Mouse (Mus musculus) limb, embryonic 14.5 days (tissue): ENCODE measurements around the gene Krtap3-1. TPM values are rescaled to one million over a fixed set of nuclear protein-coding genes. Genes with fewer than 3 reads are reported as not detected.
"Not testable (repeated sequence)": the region's sequence is repeated elsewhere in the genome, so short reads cannot be mapped to it uniquely, and the experiment has no call there.

Experiments used
- ATAC-seq: fragments of 200-750 bp; cut with Nextera tagmentation; 2 replicates; pipeline ENCODE4 v1.8.0; 2017; ENCODE audit warnings: low read depth, moderate number of reproducible peaks, moderate TSS enrichment; ENCODE audit not compliant: low FRiP score
- DNase-seq: peaks from one replicate; pipeline ENCODE4 v3.0.0-alpha.2; 2015; ENCODE audit warnings: low spot score
- H3K27ac ChIP-seq: fragments of 300-500 bp; sonication (generic); replicated peaks from 2 replicates; pipeline ENCODE4 v1.5.1; 2014; ENCODE audit warnings: low read depth, mild to moderate bottlenecking, low read length, moderate library complexity, mixed read lengths
- H3K27me3 ChIP-seq: fragments of 300-500 bp; sonication (generic); 2 replicates; pipeline ENCODE4 v1.6.1; 2014; ENCODE audit warnings: low read length, mixed read lengths; ENCODE audit not compliant: control insufficient read depth, insufficient read depth
- H3K36me3 ChIP-seq: fragments of 300-500 bp; sonication (generic); 2 replicates; pipeline ENCODE4 v1.6.1; 2014; ENCODE audit warnings: mild to moderate bottlenecking, low read length, moderate library complexity, mixed read lengths; ENCODE audit not compliant: control insufficient read depth, insufficient read depth
- H3K4me1 ChIP-seq: fragments of 300-500 bp; sonication (generic); 2 replicates; pipeline ENCODE4 v1.6.1; 2014; ENCODE audit warnings: antibody characterized with exemption, low read length, mixed read lengths; ENCODE audit not compliant: control insufficient read depth, insufficient read depth
- H3K4me2 ChIP-seq: fragments of 300-500 bp; sonication (generic); replicated peaks from 2 replicates; pipeline ENCODE4 v1.6.1; 2014; ENCODE audit warnings: low read depth, mild to moderate bottlenecking, low read length, moderate library complexity; ENCODE audit not compliant: severe bottlenecking
- H3K4me3 ChIP-seq: fragments of 300-500 bp; sonication (generic); replicated peaks from 2 replicates; pipeline ENCODE4 v1.5.1; 2014; ENCODE audit warnings: low read length
- H3K9ac ChIP-seq: fragments of 300-500 bp; sonication (generic); 2 replicates; pipeline ENCODE4 v1.6.1; 2014; ENCODE audit warnings: mild to moderate bottlenecking, low read depth, low read length, moderate library complexity; ENCODE audit not compliant: severe bottlenecking
- H3K9me3 ChIP-seq: fragments of 300-500 bp; sonication (generic); 2 replicates; pipeline ENCODE4 v1.6.1; 2016; ENCODE audit warnings: low read length; ENCODE audit not compliant: control insufficient read depth
- POLR2A ChIP-seq: fragments of 200-500 bp; IDR thresholded peaks from 2 replicates; pipeline ENCODE4 v1.8.0; 2012; ENCODE audit warnings: inconsistent platforms, mild to moderate bottlenecking, moderate library complexity, borderline replicate concordance; ENCODE audit not compliant: insufficient read depth, insufficient read length; ENCODE audit errors: extremely low read depth
- WGBS: fragments of 180-500 bp; shearing (Covaris S2); extraction: QIAGEN DNeasy Blood & Tissue Kit; methylation state at CpG from one replicate; pipeline ENCODE4 v1.1.7; 2014; 5-methylcytosine and 5-hydroxymethylcytosine counted together
- polyA plus RNA-seq, 2 experiments: library from polyadenylated mRNA; depleted of rRNA in 1 of 2; stranded (reverse) in 1 of 2; unstranded in 1 of 2; fragments of >200 nt; fragmentation: Nextera tagmentation in 1 of 2; extraction: Ambion mirVana in 1 of 2; gene quantifications; 2 replicates each; pipeline versions ENCODE4 v1.2.1 to v1.2.3; 2012 to 2014

Krtap3-1 gene
- polyA plus RNA-seq (2012; rRNA removed) (not detected in 2 replicates), polyA plus RNA-seq (2014; fragmentation: Nextera tagmentation; extraction: Ambion mirVana) (not detected in 2 replicates)

DNA sequence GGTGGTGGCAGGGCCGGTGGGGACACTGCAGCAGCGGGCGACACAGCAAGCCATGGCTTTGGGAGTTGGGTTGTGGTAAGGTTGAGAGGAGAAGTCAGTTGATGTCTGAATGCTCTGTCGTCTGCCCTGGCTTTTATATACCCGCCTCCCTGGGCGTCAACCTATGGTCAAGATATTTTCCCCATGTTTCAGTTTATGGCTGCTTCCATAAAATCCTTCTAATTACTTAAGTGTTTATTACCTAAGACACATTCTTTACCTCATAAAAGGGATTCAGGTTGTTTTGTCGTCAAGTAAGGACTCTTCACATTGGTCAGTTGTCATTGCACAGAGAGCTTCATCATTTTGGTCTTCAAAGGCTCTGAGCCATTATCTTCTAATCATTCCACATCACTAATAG, at the start of gene Krtap3-1:
Krtap3-1 (minus strand) TSS at position 101 of the 400 bp plus-strand sequence.
- no peak for TF ChIP-seq POLR2A
- Histone ChIP-seq H3K4me3 (no peak within 1 kb of the TSS), H3K9ac (no peak within 1 kb of the TSS), H3K36me3 (no peaks in the 10 kb centered on the region), H3K27ac (no peak within 1 kb of the TSS), H3K9me3 (no peaks in the 10 kb centered on the region), H3K27me3 (no peaks in the 10 kb centered on the region), H3K4me2 (no peak within 1 kb of the TSS), H3K4me1 (no peaks in the 10 kb centered on the region)
- WGBS: 62% methylated on average over 7 of the region's 7 CpGs
- ATAC-seq (no peak), DNase-seq (no peak)

DNA sequence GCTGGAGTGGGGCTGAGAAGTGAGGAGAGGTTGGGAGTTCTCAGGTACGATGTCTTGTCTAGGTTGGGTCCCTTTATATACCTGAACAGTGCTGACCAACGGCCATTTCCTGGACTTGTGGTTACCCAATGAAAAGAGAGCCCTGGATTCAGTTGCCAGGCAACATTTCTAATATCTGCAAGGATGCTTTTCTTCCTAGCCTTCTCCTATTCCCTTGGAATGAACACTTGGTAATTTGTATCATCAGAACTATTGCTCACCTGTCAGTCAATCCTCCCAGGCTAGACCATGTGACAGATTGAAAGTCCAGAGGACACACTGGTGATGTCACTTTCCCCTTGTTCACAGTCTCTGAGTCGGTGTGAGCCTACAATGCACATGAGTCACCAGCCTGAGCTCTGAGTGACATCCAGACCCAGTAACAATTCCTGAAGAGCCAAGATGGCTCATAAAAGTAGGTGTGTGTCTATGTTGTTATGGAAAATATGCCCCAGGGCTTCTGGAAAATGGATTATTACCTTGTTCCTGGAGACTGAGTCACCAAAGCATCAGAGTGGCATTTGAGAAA, 48.5 kb upstream of the Krtap3-1 start, which contains the start of gene Krtap2-4:
Krtap2-4 (minus strand) TSS at position 51 of the 568 bp plus-strand sequence.
- no peak within 1 kb of the TSS for H3K4me2 ChIP-seq
- 72% methylated on average over 3 of the region's 3 CpGs for WGBS
- no peak for TF ChIP-seq POLR2A
- H3K27me3 ChIP-seq: no peaks in the 10 kb centered on the region
- DNase-seq (no peak), ATAC-seq (no peak)
- H3K36me3 ChIP-seq: no peaks in the 10 kb centered on the region
- H3K4me3 ChIP-seq: no peak within 1 kb of the TSS
- H3K9ac ChIP-seq: no peak within 1 kb of the TSS
- H3K27ac ChIP-seq: no peak within 1 kb of the TSS
- no peaks in the 10 kb centered on the region for H3K4me1 ChIP-seq
- H3K9me3 ChIP-seq: no peaks in the 10 kb centered on the region

DNA sequence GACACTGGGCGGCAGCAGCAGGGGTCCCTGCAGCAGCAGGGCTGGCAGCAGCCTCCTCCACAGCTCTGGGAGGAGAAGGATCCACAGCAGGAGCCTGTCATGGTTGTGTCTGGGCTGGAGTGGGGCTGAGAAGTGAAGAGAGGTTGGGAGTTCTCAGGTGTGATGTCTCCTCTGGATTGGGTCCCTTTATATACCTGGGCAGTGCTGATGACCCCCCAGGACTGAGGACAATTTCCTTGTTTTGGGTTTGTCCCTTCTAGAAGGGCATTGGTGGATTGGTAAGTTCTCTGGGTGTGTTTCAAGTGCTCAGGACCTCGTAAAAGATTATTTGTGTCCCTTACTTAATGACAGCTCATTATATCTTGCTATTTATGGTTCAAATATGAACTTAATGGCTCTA, 43.7 kb upstream of the Krtap3-1 start, which contains the start of gene Gm11937:
Gm11937 (minus strand) TSS at position 101 of the 400 bp plus-strand sequence.
- WGBS: 52% methylated on average over 1 of the region's 2 CpGs
- H3K4me3 ChIP-seq, H3K4me2 ChIP-seq, DNase-seq, H3K27ac ChIP-seq, ATAC-seq, H3K4me1 ChIP-seq, H3K36me3 ChIP-seq, H3K27me3 ChIP-seq, H3K9ac ChIP-seq, H3K9me3 ChIP-seq: not testable (repeated sequence)

DNA sequence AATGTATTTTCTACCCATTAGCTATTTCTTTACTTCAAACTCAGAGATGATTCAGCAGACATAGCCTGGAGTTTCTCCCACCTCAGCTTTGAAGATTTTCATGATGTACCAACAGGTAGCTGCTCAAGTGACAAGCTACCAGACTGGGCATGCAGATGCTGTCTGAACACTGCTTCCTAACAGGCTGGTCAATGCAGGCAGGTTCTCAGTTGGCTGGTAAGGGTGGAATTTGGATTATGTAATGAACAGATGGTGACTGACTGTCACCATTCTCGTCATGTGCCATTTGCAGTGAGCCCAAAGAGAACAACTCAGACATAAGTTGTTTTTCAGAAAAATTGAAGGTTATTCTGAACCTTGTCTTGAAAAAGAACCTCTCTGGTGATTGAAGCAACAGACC, 42.7 kb upstream of the Krtap3-1 start:
- no peak overlapping the region for H3K27ac ChIP-seq
- no peak overlapping the region for H3K4me2 ChIP-seq
- no peaks in the 10 kb centered on the region for H3K4me1 ChIP-seq
- no peaks in the 10 kb centered on the region for H3K36me3 ChIP-seq
- no peak overlapping the region for H3K4me3 ChIP-seq
- TF ChIP-seq POLR2A: no peak
- ATAC-seq (no peak), DNase-seq (no peak)
- no peaks in the 10 kb centered on the region for H3K27me3 ChIP-seq
- no peaks in the 10 kb centered on the region for H3K9me3 ChIP-seq
- no peak overlapping the region for H3K9ac ChIP-seq
- WGBS: 58% methylated on average over 1 of the region's 1 CpGs

DNA sequence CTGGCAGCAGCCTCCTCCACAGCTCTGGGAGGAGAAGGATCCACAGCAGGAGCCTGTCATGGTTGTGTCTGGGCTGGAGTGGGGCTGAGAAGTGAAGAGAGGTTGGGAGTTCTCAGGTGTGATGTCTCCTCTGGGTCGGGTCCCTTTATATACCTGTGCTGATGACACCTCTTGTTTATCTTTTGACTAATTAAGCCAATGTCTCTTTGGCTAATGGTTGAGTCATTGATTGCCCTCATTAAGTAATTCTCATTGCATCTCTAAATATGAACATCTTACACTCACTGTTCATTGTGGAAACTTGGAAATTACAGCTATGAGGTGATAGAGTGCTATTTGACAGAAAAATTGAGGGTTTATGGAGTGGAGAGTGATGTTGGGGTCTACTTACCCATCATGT, 36.8 kb upstream of the Krtap3-1 start, which contains the start of gene Gm11938:
Gm11938 (minus strand) TSS at position 101 of the 400 bp plus-strand sequence.
- H3K27ac ChIP-seq, H3K9me3 ChIP-seq, H3K4me1 ChIP-seq, DNase-seq, H3K4me2 ChIP-seq, H3K36me3 ChIP-seq, H3K9ac ChIP-seq, ATAC-seq, H3K27me3 ChIP-seq, H3K4me3 ChIP-seq: not testable (repeated sequence)
- WGBS: 48% methylated on average over 1 of the region's 1 CpGs

DNA sequence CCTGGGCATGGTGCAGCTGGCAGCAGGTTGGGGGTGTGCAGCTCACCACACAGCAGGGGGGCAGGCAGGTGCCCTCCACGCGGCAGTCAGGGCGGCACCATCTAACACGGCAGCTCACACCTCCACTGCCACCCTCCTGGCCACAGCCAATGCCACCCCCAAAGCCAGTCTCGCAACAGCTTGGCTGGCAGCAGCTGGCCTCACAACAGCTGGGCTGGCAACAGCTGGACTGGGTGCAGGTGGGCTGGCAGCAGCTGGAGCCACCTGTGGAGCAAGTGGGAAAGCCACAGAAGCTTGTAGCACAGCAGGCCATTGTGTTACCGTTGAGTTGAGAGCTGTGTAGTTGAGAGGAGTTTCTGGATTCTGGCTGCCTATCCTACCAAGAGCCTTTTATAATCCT, 31.3 kb upstream of the Krtap3-1 start, which contains the start of gene Krtap9-3:
Krtap9-3 (minus strand) TSS at position 364 of the 400 bp plus-strand sequence.
- 65% methylated on average over 5 of the region's 6 CpGs for WGBS
- not testable (repeated sequence) for ATAC-seq

More for the DNA sequence above, 31.3 kb upstream of the Krtap3-1 start, which contains the start of gene Krtap9-3:
- not testable (repeated sequence) for H3K27me3 ChIP-seq, H3K36me3 ChIP-seq, H3K27ac ChIP-seq, H3K9me3 ChIP-seq, DNase-seq, H3K4me2 ChIP-seq, H3K9ac ChIP-seq, H3K4me3 ChIP-seq, H3K4me1 ChIP-seq
